ENCODE assay signal across 20 mouse cellular contexts in genomic region chr6:129160103-129160502, GRCm38 (mm10). TPM values are rescaled to one million over a fixed set of nuclear protein-coding genes. Genes with fewer than 3 reads are reported as not detected.
DNase-seq lines count a peak whose midpoint lies in the region; ATAC-seq lines count a peak whose summit lies in the region.
"Had no signal": no experiment of that assay in that cellular context is flagged by ENCODE, and none has a peak within 500 bp of the region (broad histone marks: within the 10 kb centered on the region; RNA-seq: fewer than 3 reads in every experiment).

No protein-coding gene starts in this region.

- intact Hi-C loops in gastrocnemius, postnatal 36 days (cut with DNase I) = no loop called here

- H3K9me3 ChIP-seq in kidney, embryonic 16.5 days (ENCODE audit: low read length) = no peaks in the 10 kb centered on the region
- H3K9me3 ChIP-seq: forebrain, embryonic 13.5 days; neural tube, embryonic 15.5 days; stomach, embryonic 15.5 days had no signal

- H3K4me2 ChIP-seq in kidney, embryonic 16.5 days (replicated peaks; ENCODE audit: low read depth, low read length) = no peak overlapping the region
- H3K4me2 ChIP-seq: forebrain, embryonic 13.5 days; limb, embryonic 12.5 days; midbrain, embryonic 11.5 days; neural tube, embryonic 15.5 days; stomach, embryonic 15.5 days had no signal

- H3K27me3 ChIP-seq in kidney, embryonic 16.5 days (ENCODE audit: insufficient read depth, low read length) = no peaks in the 10 kb centered on the region
- H3K27me3 ChIP-seq: forebrain, embryonic 13.5 days; limb, embryonic 12.5 days; neural tube, embryonic 15.5 days; stomach, embryonic 15.5 days had no signal

- DNase-seq in gastrocnemius, postnatal 25 days = peak; percentile 24
- no peak for DNase-seq in gastrocnemius, postnatal 36 days
- peak; percentile 12 for DNase-seq in kidney, adult 18-20 months
- DNase-seq in lung, postnatal 10 days = peak; percentile 38
- no peak for DNase-seq in lung, postnatal 4 days
- DNase-seq in c-Kit-positive CD71-positive TER-119-positive erythroid progenitor cells, embryonic 14.5 days (ENCODE audit: low spot score) = no peak
- no peak for DNase-seq in spleen, postnatal 14 days (ENCODE audit: low spot score in 2 of 2)
- DNase-seq: cerebellum, postnatal 10 days; embryo, embryonic 11 days had no signal

- H3K4me3 ChIP-seq in kidney, embryonic 16.5 days (ENCODE audit: low read length) = no peak overlapping the region
- H3K4me3 ChIP-seq: forebrain, embryonic 13.5 days; layer of hippocampus, adult 2 months; limb, embryonic 12.5 days; neural tube, embryonic 15.5 days; stomach, embryonic 15.5 days had no signal

- H3K27ac ChIP-seq in kidney, embryonic 16.5 days (ENCODE audit: low read length) = no peak overlapping the region
- H3K27ac ChIP-seq: forebrain, embryonic 13.5 days; layer of hippocampus, adult 2 months; limb, embryonic 12.5 days; neural tube, embryonic 15.5 days; stomach, embryonic 15.5 days had no signal

- H3K4me1 ChIP-seq in kidney, embryonic 16.5 days (ENCODE audit: insufficient read depth, low read length) = no peaks in the 10 kb centered on the region
- H3K4me1 ChIP-seq: forebrain, embryonic 13.5 days; limb, embryonic 12.5 days; neural tube, embryonic 15.5 days; stomach, embryonic 15.5 days had no signal

- no peaks in the 10 kb centered on the region for H3K36me3 ChIP-seq in kidney, embryonic 16.5 days (ENCODE audit: insufficient read depth, low read length)
- H3K36me3 ChIP-seq: limb, embryonic 12.5 days; neural tube, embryonic 15.5 days; stomach, embryonic 15.5 days had no signal

- WGBS in kidney, embryonic 16.5 days = 77% methylated on average over 3 of the region's 3 CpGs

- no peak overlapping the region for H3K9ac ChIP-seq in kidney, embryonic 16.5 days (replicated peaks; ENCODE audit: low read length)
- H3K9ac ChIP-seq: forebrain, embryonic 13.5 days; limb, embryonic 12.5 days; neural tube, embryonic 15.5 days; stomach, embryonic 15.5 days had no signal

- no peak for ATAC-seq in kidney, embryonic 16.5 days (ENCODE audit: low FRiP score, low TSS enrichment)
- ATAC-seq: forebrain, embryonic 13.5 days had no signal

RNA-seq across cellular contexts. Expression of gene Clec2d, which starts 20.3 kb away (rescaled TPM):
- total RNA-seq in gastrocnemius, postnatal 25 days (2021) = 10 to 100 TPM; 61.8 to 71.7 TPM
- 10 to 100 TPM; 59.3 to 69.5 TPM for total RNA-seq in gastrocnemius, postnatal 36 days (2021)
- 0.90 and 0.91 TPM in 2 replicates for polyA plus RNA-seq in kidney, embryonic 16.5 days (2015; fragmentation: Nextera tagmentation; extraction: Ambion mirVana)
- polyA plus RNA-seq: forebrain, embryonic 13.5 days; midbrain, embryonic 11.5 days had no signal

RNA-seq across cellular contexts. Expression of gene Clec2e, which starts 59.4 kb away (rescaled TPM):
- total RNA-seq in gastrocnemius, postnatal 25 days (2021) = under 1 TPM; 0.13 to 0.16 TPM
- under 1 TPM; 0.15 to 0.36 TPM for total RNA-seq in gastrocnemius, postnatal 36 days (2021)
- polyA plus RNA-seq in kidney, embryonic 16.5 days (2015; fragmentation: Nextera tagmentation; extraction: Ambion mirVana) = not detected in 2 replicates
- total RNA-seq: hematopoietic stem cell, adult 5-6 weeks; layer of hippocampus, adult 2 months; left cerebral cortex, adult 18-20 months had no signal
- polyA plus RNA-seq: C2C12; forebrain, embryonic 13.5 days; limb, embryonic 12.5 days; lung, embryonic 16.5 days; midbrain, embryonic 11.5 days; neural tube, embryonic 15.5 days had no signal

Comparison
In these comparisons a context has a peak if more than half of its experiments do, and no peak if none do; other contexts are left out.
1. DNase-seq: peak in gastrocnemius, postnatal 25 days (single experiment), kidney, adult 18-20 months (single experiment) and lung, postnatal 10 days (single experiment); none in gastrocnemius, postnatal 36 days (0 of 2), lung, postnatal 4 days (0 of 2), c-Kit-positive CD71-positive TER-119-positive erythroid progenitor cells, embryonic 14.5 days (single experiment) and spleen, postnatal 14 days (0 of 2).